Mouse (Mus musculus) mesoderm, embryonic 11.5 days (tissue): Measurements from ENCODE around the gene Tgm5.
"Not testable (repeated sequence)": the region's sequence is repeated elsewhere in the genome, so short reads cannot be mapped to it uniquely, and the experiment has no call there.

Source experiments
- DNase-seq: peaks from one replicate; pipeline ENCODE4 v3.0.0-alpha.2; 2012; ENCODE audit warnings: low read depth, low spot score

Gene Tgm5

GRCm38 (mm10) chr2:121041098-121041497, 44.5 kb downstream of the Tgm5 start:
- peak; percentile 32 for DNase-seq

DNA sequence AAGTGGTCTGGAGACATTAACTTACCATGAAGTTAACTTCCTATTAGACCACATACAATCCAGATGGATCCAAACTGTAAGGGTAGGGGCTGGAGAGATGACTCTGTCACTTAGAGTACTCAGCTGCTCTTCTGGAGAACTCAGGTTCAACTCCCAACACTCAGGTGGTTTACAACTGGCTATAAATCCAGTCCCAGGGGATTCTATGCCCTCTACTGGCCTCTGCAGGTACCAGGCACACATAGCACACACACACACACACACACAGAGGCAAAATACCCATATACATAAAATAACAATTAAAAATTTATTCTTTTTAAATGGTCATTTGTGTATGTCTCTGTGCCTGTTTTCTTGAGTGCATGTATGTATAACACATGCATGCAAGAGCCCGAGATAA, 46.3 kb downstream of the Tgm5 start:
- no peak for DNase-seq

DNA sequence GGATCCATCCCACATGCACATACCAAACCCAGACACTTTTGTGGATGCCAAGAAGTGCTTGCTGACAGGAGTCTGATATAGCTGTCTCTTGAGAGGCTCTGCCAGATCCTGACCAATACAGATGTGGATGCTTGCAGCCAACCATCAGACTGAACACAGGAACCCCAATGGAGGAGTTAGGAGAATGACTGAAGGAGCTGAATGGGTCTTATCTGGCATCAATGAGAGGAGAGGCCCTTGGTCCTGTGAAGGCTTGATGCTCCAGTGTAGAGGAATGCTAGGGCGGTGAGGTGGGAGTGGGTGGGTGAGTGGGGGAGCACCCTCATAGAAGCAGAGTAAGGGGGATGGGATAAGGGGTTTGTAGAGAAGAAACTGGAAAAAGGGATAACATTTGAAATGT, 46.8 kb downstream of the Tgm5 start:
- DNase-seq = not testable (repeated sequence)

- no peak for DNase-seq
Measured at GRCm38 (mm10) chr2:121036733-121037341, 48.8 kb downstream of the Tgm5 start, which contains the start of gene Epb42. Gene Epb42 (minus strand): TSS chr2:121037072.

- DNase-seq = no peak
Measured at GRCm38 (mm10) chr2:121022918-121023317, 62.7 kb downstream of the Tgm5 start.

- DNase-seq = no peak
Measured at GRCm38 (mm10) chr2:121017151-121017550, 68.5 kb downstream of the Tgm5 start.

DNA sequence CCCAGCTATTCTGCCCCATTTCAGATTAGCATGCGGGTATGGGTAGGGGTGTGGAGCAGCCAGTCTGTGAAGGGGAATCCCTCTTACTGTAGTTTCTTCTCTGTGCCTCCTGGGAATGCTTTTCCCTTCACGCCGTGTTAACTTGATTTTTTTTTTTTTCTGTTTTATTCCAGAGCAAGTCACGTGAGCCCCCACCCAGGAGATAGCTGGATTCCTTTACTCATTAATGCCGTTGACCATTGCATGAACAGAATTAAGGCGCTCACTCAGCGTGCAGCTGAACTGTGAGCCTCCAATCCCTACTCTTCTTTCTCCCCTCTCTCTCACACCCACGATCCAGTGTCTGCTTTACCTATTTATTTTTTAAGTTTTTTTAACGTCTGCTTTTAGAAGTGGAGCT, 69.4 kb downstream of the Tgm5 start:
- DNase-seq = no peak

DNA sequence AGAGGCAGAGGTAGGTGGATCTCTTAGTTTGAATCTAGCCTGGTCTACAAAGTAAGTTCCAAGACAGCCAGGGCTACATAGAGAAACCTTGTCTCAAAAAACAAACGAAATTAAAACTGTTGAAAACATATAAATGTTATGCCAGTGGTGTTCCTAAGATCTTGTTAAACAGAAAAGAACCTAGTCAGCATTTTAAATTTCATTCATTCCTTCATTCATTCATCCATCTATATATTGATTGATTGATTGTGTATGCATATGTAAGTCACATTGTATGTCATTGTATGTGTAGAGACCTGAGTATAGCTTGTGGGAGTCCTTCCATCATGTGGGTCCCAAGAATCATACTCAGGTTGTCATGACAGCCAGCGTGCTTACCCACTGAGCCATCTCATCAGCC, 70.1 kb downstream of the Tgm5 start:
- DNase-seq = no peak

DNA sequence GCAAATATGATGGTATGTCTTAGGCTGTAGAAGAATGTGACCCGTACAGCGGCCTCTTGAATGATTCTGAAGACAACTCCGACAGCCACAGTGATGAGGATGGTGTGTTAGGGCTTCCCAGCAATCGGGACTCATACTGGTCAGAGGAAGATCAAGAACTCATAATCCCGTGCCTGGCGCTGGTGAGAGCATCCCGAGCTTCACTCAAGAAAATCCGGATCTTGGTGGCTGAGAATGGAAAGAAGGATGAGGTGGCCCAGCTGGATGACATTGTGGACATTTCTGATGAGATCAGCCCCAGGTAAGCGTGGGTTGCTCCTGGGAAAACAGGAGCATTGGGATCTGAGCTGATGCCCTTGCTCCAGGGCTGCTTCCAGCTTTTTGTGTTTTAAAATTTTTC, 73.0 kb downstream of the Tgm5 start:
- no peak for DNase-seq

DNA sequence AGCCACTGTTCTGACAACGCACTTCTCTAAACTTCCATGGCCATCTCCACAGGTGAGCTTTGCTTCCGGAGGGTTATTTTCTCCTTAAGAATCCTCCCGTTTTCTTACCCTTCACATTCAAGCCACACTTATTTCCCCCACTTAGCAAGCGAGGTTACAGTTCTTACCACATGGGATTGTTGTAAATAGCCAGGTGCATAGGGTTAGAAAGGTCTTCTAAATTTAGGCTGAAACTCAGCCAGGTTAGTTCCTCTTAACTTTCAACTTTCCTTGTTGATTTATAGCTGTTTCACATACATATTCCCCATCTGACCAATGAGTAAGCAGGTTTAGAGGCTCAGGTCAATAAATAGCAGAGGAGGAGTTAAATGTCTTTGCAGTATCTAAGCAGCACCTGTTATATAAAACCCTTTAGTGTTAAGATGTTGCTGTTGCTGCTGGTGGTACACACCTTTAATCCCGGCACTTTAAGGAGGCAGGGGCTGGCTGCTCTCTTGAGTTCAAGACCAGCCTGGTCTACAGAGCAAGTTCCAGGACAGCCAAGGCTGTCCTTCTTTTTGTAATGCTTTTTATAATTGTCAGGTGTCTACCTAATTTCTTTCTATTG, 76.5 kb downstream of the Tgm5 start:
- no peak for DNase-seq

DNA sequence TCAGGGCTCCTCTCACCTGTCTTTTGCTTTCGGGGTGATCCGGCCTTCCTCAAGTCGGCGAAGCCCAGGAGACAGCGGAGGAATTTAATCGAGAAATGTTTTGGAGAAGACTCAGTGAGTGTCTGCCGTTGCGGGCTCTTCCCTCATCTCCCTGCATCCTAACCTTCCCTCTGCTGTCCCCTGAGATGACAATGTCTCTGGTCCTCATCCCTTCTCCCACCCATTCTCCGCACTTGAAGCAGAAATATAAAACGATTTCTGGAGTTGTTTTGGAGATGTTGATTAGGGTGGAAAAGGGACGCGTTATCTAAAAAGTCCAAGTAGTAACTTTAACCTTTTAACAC, 77.0 kb downstream of the Tgm5 start:
- no peak for DNase-seq

DNA sequence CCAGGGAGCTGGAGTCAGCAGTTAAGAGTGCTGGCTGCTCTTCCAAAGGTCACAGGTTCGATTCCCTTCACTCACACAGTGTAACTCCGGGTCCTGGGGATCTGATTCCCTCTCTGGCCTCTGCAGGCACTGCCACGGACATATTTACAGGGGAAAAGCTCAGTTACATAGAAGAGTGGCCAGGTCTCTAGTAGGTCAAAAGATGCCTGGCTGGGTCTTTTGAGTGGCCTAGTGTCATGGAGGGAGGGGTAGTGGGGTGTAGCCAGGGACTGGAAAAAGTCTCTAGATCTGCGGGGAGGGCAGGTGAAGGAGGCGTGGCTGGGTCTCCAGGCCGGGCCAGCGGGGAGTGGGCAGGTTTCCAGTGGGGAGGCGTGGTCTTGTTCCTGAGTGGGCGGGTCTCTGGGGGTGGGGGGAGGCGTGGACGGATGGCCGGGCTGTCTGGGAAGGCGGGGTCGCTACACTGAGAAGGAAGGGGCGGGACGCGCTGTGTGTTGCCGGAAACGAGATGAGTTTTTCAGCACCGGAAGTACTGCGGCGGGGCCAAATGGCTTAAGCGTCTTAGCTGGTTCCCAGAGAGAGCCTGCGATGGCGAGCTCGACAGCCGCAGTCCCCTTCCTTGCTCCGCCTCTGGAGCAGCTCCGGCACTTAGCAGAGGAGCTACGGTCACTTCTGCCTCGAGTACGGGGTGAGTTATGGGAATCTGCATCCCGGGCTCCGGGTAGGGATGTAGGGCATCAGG, 77.5 kb downstream of the Tgm5 start, which contains the start of gene Ccndbp1:
Gene Ccndbp1, plus strand, starts transcription at position 479 of the 739 bp plus-strand sequence.
- DNase-seq = peak; percentile 92

DNA sequence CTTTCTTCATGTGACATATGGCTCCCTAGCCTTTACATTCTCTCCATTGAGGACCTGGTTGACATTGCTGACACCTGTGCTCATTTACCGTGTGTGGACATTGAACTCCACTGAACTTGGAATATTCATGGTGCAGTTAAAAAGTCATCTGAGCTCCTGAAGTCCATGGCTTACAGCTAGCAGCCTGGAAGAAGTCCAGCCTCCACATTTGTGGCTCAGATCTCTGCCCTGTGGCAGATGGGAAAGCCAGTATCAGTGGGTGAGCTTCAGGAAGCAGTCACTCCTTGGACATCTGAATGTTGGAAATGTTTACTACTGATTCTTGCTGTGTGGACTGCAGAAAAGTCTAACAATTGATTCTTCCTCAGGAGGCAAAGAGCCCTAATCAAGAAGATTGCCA, 78.7 kb downstream of the Tgm5 start:
- DNase-seq = no peak

DNA sequence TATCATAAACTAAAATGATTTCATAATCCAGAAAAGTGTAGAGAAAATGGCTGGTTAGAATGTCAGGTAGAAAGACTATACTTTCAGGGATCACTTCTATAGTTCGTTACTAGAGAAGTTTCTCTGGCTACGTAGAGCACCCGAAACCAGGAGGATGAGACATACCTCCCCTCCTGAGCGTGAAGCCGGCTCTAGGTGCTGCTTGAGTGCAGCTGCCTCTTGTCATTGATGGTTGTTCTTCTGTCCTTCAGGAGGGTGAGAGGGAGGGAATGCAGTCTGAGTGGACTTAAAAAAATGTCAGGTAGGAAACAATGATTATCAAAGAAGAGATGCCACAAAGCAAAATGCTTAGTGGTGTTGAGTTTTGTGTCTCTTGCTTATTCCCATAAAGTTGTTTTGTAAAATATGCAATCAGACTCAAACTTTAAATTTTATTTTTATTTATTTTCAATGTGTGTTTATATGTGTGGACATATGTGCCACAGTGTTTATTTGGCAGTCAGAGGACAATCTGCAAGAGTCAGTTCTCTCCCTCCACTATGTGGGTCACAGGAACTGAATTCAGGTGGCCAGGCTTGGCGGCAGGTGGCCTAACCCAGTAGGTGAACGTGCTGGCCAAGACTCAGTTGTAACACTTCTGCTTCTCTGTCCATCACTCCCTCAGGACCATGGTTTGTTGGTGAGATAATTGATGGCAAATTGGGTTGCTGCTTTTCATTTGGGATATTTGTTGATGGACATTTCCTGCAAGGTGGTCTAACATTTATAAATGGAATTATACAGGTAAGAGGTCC, 81.4 kb downstream of the Tgm5 start:
- no peak for DNase-seq

GRCm38 (mm10) chr2:121003586-121003985, 82.1 kb downstream of the Tgm5 start:
- DNase-seq = no peak

DNA sequence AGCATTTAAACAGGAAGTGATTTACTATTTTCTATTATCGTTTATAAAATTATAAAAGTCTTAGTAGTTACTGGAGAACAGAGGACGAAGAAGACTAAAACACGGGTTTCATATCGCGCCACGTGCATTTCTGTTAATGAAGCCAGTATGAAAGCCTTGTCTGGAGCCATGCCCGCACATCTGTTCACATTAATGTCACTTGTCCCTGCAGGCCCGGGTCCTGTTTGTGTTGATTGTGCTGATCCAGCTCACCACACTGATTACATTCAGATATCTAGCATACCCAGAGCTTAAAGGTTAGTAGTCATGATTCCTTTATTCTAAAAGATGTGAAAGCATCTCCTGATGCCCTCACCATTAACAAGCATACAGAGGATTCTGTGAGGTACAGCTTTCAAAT, 86.8 kb downstream of the Tgm5 start:
- DNase-seq = no peak

GRCm38 (mm10) chr2:120996607-120997006, 89.0 kb downstream of the Tgm5 start:
- not testable (repeated sequence) for DNase-seq
